Mouse (Mus musculus) CD4-positive, CD25-positive, alpha-beta regulatory T cell, adult 2 months (primary cell): ENCODE data around the gene Gm43517.

ENCODE experiments used
- DNase-seq: peaks from one replicate; pipeline ENCODE4 v3.0.0-alpha.2; 2012; ENCODE audit warnings: low read depth, low spot score

The Gm43517 gene

GRCm38 (mm10) chr12:49385631-49385990 lies 637 bp downstream of the Gm43517 start:
- no peak for DNase-seq

- no peak for DNase-seq
Observed at GRCm38 (mm10) chr12:49386081-49386805, 1.3 kb downstream of the Gm43517 start.

GRCm38 (mm10) chr12:49387856-49388598 lies 3.1 kb downstream of the Gm43517 start:
- DNase-seq = no peak

- DNase-seq = no peak
Observed at GRCm38 (mm10) chr12:49389666-49390065, 4.7 kb downstream of the Gm43517 start.

GRCm38 (mm10) chr12:49390257-49390656 lies 5.3 kb downstream of the Gm43517 start:
- DNase-seq = no peak

- DNase-seq = no peak
Observed at GRCm38 (mm10) chr12:49390926-49391304, 5.9 kb downstream of the Gm43517 start.

GRCm38 (mm10) chr12:49391305-49392040 lies 6.5 kb downstream of the Gm43517 start:
- DNase-seq = no peak

GRCm38 (mm10) chr12:49392041-49392390 lies 7.0 kb downstream of the Gm43517 start:
- no peak for DNase-seq

GRCm38 (mm10) chr12:49392876-49393275 lies 7.9 kb downstream of the Gm43517 start:
- no peak for DNase-seq

- DNase-seq = no peak
Observed at GRCm38 (mm10) chr12:49393639-49394038, 8.7 kb downstream of the Gm43517 start.

GRCm38 (mm10) chr12:49394181-49394580 lies 9.2 kb downstream of the Gm43517 start:
- DNase-seq = no peak

GRCm38 (mm10) chr12:49394836-49395235 lies 9.9 kb downstream of the Gm43517 start:
- DNase-seq = no peak

- DNase-seq = no peak
Observed at GRCm38 (mm10) chr12:49395969-49396368, 11.0 kb downstream of the Gm43517 start.

- no peak for DNase-seq
Observed at GRCm38 (mm10) chr12:49396776-49397175, 11.8 kb downstream of the Gm43517 start.

GRCm38 (mm10) chr12:49397443-49398162 lies 12.6 kb downstream of the Gm43517 start:
- DNase-seq = no peak

GRCm38 (mm10) chr12:49398163-49398540 lies 13.2 kb downstream of the Gm43517 start:
- no peak for DNase-seq

GRCm38 (mm10) chr12:49398636-49399035 lies 13.7 kb downstream of the Gm43517 start:
- no peak for DNase-seq

- no peak for DNase-seq
Observed at GRCm38 (mm10) chr12:49399611-49400010, 14.6 kb downstream of the Gm43517 start.

GRCm38 (mm10) chr12:49400036-49400852 lies 15.3 kb downstream of the Gm43517 start:
- DNase-seq = no peak

GRCm38 (mm10) chr12:49400853-49401118 lies 15.8 kb downstream of the Gm43517 start:
- no peak for DNase-seq

- DNase-seq = no peak
Observed at GRCm38 (mm10) chr12:49401119-49401795, 16.3 kb downstream of the Gm43517 start.
